ENCODE assay signal across 15 mouse cellular contexts in the genomic region with DNA sequence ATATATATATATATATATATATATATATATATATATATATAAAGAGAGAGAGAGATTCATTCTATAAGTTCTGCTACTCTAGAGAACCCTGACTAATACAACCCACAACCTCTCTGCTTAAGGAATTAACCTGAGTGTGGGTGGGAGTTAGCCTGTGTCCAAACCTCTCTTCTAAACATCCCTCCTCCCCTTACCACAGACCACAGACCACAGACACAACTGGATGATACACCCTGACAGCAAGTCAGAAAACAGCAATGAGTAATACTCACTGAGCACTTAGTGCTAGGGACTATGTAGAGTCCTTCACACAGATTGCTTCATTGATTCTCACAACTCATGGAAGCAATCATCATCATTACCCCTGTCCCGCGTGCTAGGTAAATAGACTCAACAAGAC.
"Had no signal": no experiment of that assay in that cellular context is flagged by ENCODE, and none has a peak within 500 bp of the region (broad histone marks: within the 10 kb centered on the region; RNA-seq: fewer than 3 reads in every experiment).

No protein-coding gene starts in this region.

- H3K4me3 ChIP-seq: limb, embryonic 13.5 days; liver, embryonic 15.5 days; midbrain, embryonic 15.5 days; neural tube, embryonic 13.5 days had no signal

- H3K4me1 ChIP-seq: limb, embryonic 13.5 days; liver, embryonic 15.5 days; midbrain, embryonic 15.5 days; neural tube, embryonic 13.5 days had no signal

- H3K27me3 ChIP-seq: limb, embryonic 13.5 days; liver, embryonic 15.5 days; midbrain, embryonic 15.5 days; neural tube, embryonic 13.5 days had no signal

- H3K36me3 ChIP-seq: limb, embryonic 13.5 days; liver, embryonic 15.5 days; midbrain, embryonic 15.5 days; neural tube, embryonic 13.5 days had no signal

- ATAC-seq: midbrain, embryonic 15.5 days had no signal

- H3K27ac ChIP-seq: kidney, postnatal 0 days; limb, embryonic 13.5 days; liver, embryonic 15.5 days; macrophage; midbrain, embryonic 15.5 days; neural tube, embryonic 13.5 days had no signal

- H3K4me2 ChIP-seq: limb, embryonic 13.5 days; liver, embryonic 15.5 days; lung, embryonic 14.5 days; midbrain, embryonic 15.5 days; neural tube, embryonic 13.5 days had no signal

- H3K9me3 ChIP-seq: limb, embryonic 13.5 days; liver, embryonic 15.5 days; midbrain, embryonic 15.5 days; neural tube, embryonic 13.5 days had no signal

- DNase-seq: kidney, adult 9 months; kidney, postnatal 36 days; layer of hippocampus, adult 9-11 months; layer of hippocampus, postnatal 36 days; left cerebral cortex, postnatal 4 days; lung, embryonic 14.5 days; lung, postnatal 14 days; retina, postnatal 1 day; thymus, postnatal 36 days had no signal

- H3K9ac ChIP-seq: limb, embryonic 13.5 days; liver, embryonic 15.5 days; lung, embryonic 14.5 days; midbrain, embryonic 15.5 days; neural tube, embryonic 13.5 days had no signal
